Mouse (Mus musculus): ENCODE results near the gene Inf2. TPM values are rescaled to one million over a fixed set of nuclear protein-coding genes. Genes with fewer than 3 reads are reported as not detected.
A peak's percentile ranks its signal among the peaks of the same experiment; 100 is the strongest.

The Inf2 gene
- polyA plus RNA-seq, 1 experiment from 2014 or later = 2.5 TPM

DNA sequence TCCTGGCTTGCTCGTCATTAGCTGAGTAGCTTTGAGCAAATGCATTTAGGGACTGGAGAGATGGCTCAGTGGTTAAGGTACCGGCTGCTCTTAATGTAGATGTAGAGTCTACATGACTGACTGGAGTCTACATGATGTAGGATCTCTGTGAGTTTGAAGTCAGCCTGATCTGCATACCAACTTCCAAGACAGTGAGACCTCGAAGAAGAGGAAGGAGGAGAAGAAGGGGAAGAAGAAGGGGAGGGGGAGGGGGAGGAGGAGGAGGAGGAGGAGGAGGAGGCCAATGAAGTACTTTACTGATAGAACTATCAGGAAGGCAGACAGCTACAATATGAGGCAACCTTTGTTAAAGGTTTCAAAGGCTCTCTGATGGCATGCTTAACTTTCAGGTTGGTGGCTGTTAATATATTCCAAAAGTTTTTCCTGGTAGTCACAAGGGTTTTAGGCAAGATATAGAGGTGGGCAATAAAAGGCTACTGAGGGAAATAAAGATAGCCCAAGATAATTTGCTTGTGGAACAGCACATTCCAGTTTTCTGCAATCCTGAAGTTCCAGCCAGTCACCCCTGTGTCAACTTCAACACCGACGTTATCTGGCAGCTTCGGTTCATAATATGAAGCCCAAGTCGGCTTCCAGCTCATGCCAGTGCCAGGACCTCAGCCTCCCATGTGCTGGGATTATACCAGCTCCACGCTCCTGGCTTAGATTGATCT lies 13.2 kb upstream of the Inf2 start:
- peak overlapping the region; percentile 55 for H3K4me2 ChIP-seq (replicated peaks)
- WGBS = 45% methylated on average over 8 of the region's 8 CpGs
- no peak overlapping the region for H3K9ac ChIP-seq
- peaks cover 37% of the 10 kb centered on the region for H3K4me1 ChIP-seq (replicated peaks)
- H3K27me3 ChIP-seq (replicated peaks) = no peaks in the 10 kb centered on the region
- H3K9me3 ChIP-seq = no peaks in the 10 kb centered on the region
- peak overlapping the region; percentile 99 for H3K27ac ChIP-seq
- no peak overlapping the region for H3K4me3 ChIP-seq (replicated peaks)
- peak; percentile 55 for ATAC-seq
- H3K36me3 ChIP-seq = no peaks in the 10 kb centered on the region

DNA sequence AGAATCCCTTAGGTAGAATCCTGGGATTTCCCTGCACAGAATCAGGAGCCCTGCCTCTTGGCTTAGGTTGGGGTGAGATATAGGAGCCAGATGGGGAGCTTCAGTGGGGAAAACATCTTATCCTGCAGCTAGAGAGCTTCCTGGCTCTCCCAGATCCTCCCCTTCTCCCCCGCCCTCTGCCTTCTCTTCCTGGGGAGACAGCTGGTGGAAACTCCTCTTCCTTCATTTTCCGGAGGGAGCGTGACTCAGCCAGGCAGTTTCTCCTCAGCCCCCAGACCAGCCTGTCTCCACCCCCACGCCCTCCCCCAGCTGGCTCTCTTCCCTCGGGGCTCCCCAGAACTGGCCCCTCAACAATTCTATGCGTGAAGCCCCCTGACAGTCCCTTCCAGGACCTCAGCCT lies 12.2 kb upstream of the Inf2 start:
- H3K27me3 ChIP-seq (replicated peaks) = no peaks in the 10 kb centered on the region
- no peak overlapping the region; the same call in 1 of the 2 replicates for H3K4me3 ChIP-seq (replicated peaks)
- H3K4me1 ChIP-seq (replicated peaks) = peaks cover 37% of the 10 kb centered on the region
- H3K9me3 ChIP-seq = no peaks in the 10 kb centered on the region
- ATAC-seq = peak; percentile 71
- H3K9ac ChIP-seq = peak overlapping the region; percentile 51
- H3K36me3 ChIP-seq = no peaks in the 10 kb centered on the region
- 7% methylated on average over 6 of the region's 6 CpGs for WGBS
- peak overlapping the region; percentile 55 for H3K4me2 ChIP-seq (replicated peaks)
- peak overlapping the region; percentile 99 for H3K27ac ChIP-seq

- Histone ChIP-seq H3K9ac (peak overlapping the region; percentile 51), H3K4me1 (replicated peaks) (peaks cover 37% of the 10 kb centered on the region), H3K9me3 (no peaks in the 10 kb centered on the region), H3K27me3 (replicated peaks) (no peaks in the 10 kb centered on the region), H3K27ac (peak overlapping the region; percentile 99), H3K36me3 (no peaks in the 10 kb centered on the region), H3K4me3 (replicated peaks) (no peak overlapping the region; the same call in 1 of the 2 replicates), H3K4me2 (replicated peaks) (peak overlapping the region; percentile 55)
- 3% methylated on average over 3 of the region's 3 CpGs for WGBS
- peak; percentile 83 for ATAC-seq
These were observed 11.8 kb upstream of the Inf2 start for GRCm38 (mm10) chr12:112576749-112577148.

DNA sequence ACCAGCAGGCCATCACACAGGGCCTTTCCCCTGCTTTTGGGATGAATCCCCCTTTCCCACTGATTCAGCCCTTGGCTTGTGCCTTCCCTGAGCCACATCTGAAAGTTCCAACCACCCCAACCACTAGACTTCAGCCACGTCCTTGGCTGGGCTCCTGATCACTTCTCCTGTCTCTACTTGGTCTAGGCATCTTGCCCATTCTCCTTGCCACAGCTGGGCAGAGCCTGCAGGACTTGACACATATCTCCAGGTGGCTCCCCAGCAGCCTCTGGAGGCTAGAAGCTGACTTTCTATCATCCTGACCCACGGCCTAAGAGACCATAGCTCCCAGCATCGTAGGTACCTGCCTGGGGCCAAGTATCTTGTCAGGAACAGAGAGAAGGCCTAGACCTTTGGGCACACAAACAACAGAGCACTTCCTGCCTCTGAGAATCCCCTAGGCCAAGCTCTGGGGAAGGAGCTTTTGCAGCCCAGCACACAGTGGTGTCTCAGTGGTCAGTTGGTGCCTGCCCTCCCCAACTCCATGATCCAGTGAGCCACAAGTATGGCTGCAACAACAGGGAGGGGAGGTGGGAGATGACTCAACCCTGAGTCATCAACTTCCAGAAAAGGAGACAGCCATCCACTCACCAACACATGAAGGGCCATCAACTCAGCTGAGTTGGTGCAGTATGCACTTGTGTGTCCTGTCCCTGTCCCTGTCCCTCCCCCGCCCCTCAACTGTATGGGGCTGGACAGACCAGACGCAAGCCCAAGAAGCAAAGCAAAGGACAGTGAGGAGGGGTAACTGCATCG lies 10.1 kb upstream of the Inf2 start:
- ATAC-seq = no peak
- Histone ChIP-seq H3K4me2 (replicated peaks) (no peak overlapping the region), H3K9ac (no peak overlapping the region), H3K36me3 (no peaks in the 10 kb centered on the region), H3K27me3 (replicated peaks) (no peaks in the 10 kb centered on the region), H3K4me1 (replicated peaks) (peaks cover 37% of the 10 kb centered on the region), H3K4me3 (replicated peaks) (no peak overlapping the region), H3K27ac (no peak overlapping the region), H3K9me3 (no peaks in the 10 kb centered on the region)
- WGBS = 61% methylated on average over 6 of the region's 6 CpGs

DNA sequence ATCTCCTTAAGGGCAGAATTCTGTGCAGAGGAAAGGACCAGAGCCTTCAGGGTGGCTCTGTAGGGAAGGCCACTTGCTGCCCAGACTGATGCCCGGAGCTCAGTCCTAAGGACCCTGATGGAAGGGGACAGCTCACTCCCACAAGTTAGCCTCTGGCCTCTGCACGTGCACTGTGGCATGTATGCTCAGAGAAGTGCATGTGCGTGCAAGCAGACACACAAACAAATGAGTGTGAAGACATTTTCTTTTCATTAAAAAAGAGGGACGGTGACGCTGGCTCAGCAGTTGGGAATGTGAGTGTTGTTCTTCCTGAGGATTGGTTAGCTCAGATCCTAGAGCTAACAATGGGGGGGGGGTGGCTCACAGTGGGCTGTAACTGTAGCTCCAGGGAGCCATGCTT lies 9.2 kb upstream of the Inf2 start:
- no peaks in the 10 kb centered on the region for H3K27me3 ChIP-seq (replicated peaks)
- H3K4me2 ChIP-seq (replicated peaks) = no peak overlapping the region
- no peaks in the 10 kb centered on the region for H3K36me3 ChIP-seq
- H3K9me3 ChIP-seq = no peaks in the 10 kb centered on the region
- ATAC-seq = no peak
- H3K4me3 ChIP-seq (replicated peaks) = no peak overlapping the region
- no peak overlapping the region for H3K27ac ChIP-seq
- H3K4me1 ChIP-seq (replicated peaks) = peaks cover 37% of the 10 kb centered on the region
- WGBS = 53% methylated on average over 5 of the region's 5 CpGs
- H3K9ac ChIP-seq = no peak overlapping the region

GRCm38 (mm10) chr12:112579926-112580325 lies 8.7 kb upstream of the Inf2 start:
- H3K36me3 ChIP-seq = no peaks in the 10 kb centered on the region
- H3K9ac ChIP-seq = no peak overlapping the region
- peaks cover 37% of the 10 kb centered on the region for H3K4me1 ChIP-seq (replicated peaks)
- no peaks in the 10 kb centered on the region for H3K27me3 ChIP-seq (replicated peaks)
- WGBS = 71% methylated on average over 8 of the region's 8 CpGs
- no peak overlapping the region for H3K4me2 ChIP-seq (replicated peaks)
- no peak overlapping the region for H3K4me3 ChIP-seq (replicated peaks)
- no peak overlapping the region for H3K27ac ChIP-seq
- no peaks in the 10 kb centered on the region for H3K9me3 ChIP-seq
- no peak for ATAC-seq

DNA sequence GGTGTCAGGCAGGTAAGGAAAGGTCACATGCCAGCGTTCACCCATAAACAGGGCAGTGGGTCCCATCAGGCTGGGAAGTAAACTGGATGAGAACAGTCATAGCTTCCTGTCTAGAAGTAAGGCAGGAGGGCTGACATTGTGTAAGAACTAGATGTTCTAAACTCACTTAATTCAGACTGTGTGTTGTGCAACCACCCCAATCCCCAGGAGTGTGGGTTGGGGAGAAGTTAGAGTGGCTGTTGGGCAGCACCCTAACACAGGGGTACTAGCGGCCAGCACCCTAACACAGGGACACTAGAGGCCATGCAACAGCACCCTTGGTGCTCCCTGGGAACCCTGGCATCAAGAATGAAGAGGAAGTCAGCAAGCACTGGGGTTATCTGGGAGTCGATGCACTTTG lies 7.5 kb upstream of the Inf2 start:
- Histone ChIP-seq H3K27me3 (replicated peaks) (peaks cover under 1% of the 10 kb centered on the region; the same call in 1 of the 2 replicates), H3K9ac (no peak overlapping the region), H3K4me3 (replicated peaks) (no peak overlapping the region), H3K4me2 (replicated peaks) (no peak overlapping the region), H3K9me3 (no peaks in the 10 kb centered on the region), H3K36me3 (no peaks in the 10 kb centered on the region), H3K4me1 (replicated peaks) (peaks cover 39% of the 10 kb centered on the region), H3K27ac (no peak overlapping the region)
- ATAC-seq = no peak
- 75% methylated on average over 3 of the region's 3 CpGs for WGBS

GRCm38 (mm10) chr12:112584954-112585353 lies 3.6 kb upstream of the Inf2 start:
- Histone ChIP-seq H3K27me3 (replicated peaks) (peaks cover 3% of the 10 kb centered on the region; the same call in 1 of the 2 replicates), H3K4me3 (replicated peaks) (no peak overlapping the region), H3K4me1 (replicated peaks) (peaks cover 42% of the 10 kb centered on the region), H3K9ac (no peak overlapping the region), H3K4me2 (replicated peaks) (no peak overlapping the region), H3K36me3 (no peaks in the 10 kb centered on the region), H3K9me3 (no peaks in the 10 kb centered on the region), H3K27ac (0 out of 2 replicates have a peak overlapping the region, but pooled peaks have one; percentile 24)
- WGBS = 56% methylated on average over 7 of the region's 7 CpGs
- ATAC-seq = peak; percentile 42; the same call in 1 of the 2 replicates

DNA sequence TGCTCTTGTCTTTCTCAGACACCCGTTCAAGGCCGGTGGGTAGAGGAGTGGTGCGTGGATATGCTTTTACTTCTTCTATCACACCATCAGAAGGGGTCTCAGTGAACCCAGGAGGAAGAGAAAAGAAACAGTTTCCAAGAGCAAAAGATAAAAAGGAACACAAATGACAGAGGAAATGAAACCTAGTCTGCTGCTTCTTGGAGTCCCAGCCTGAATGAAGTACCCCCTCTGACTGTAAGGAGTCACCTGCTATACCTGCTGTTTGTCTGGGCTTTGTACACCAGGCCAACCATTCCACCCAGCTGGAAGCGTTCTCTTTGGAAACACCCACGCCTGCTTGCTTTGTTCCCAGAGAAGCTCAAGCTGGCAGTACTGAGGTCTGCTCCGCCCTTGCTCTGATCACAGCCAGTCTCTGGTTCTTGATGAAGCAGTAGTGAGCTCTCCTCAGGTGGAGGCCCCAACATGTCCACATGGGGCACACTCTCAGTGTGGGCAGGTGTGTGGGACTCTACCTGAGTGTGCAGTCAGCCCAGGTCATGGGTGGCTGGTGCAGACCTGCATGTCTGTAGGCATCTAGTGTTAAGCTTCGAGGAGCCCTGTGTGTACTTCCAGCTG lies 2.6 kb upstream of the Inf2 start:
- WGBS = 78% methylated on average over 7 of the region's 7 CpGs
- no peak overlapping the region for H3K4me3 ChIP-seq (replicated peaks)
- H3K36me3 ChIP-seq = no peaks in the 10 kb centered on the region
- no peaks in the 10 kb centered on the region for H3K9me3 ChIP-seq
- no peak overlapping the region for H3K9ac ChIP-seq
- H3K4me2 ChIP-seq (replicated peaks) = no peak overlapping the region
- H3K27ac ChIP-seq = no peak overlapping the region
- ATAC-seq = peak; percentile 18; the same call in 1 of the 2 replicates
- H3K27me3 ChIP-seq (replicated peaks) = peaks cover 3% of the 10 kb centered on the region; the same call in 1 of the 2 replicates
- peaks cover 43% of the 10 kb centered on the region for H3K4me1 ChIP-seq (replicated peaks)

DNA sequence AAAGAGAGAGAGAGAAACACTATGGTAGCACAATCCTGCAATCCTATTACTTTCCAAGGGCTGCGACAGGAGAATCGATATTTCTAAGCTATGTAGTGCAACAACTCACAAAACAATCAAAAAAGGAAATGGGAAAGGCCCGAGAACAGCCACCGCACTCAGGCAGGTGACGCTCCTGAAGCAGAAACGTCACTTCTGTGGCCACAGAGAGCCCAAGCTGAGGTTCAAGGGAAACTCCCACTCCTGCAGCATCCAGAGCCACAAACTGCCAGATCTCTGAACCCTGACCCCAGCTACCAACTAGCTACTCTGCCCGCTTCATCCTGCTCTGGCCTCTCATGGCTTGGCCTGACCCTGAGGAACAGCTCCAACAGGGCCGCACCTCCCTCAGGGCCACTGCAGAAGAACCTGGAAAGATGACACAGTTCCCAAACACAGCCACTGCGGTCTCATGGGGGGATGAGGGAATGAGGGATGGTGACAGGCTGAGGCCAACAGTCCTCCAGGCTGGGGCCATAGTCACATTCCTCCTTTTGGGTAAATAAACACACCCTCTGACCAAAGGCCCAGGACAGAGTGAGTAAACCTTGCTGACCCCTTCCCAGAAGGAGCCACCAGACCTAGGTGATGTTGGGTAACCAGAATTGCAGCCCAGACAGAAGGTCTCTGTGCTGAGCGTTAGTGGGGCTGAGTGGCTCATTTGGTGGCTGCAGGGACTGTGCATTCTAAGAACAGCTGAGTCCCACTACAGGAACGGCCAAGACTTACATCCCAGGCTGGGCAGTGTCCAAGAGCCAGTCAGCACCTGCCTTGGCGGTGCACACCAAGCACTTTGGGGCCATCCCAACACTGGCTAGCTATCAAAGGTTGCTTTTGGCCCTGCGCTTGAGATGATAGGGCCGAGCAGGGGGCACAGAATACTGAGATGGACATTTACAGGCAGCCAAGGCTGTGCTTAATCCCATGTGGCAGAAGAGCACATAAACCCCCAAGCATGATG lies 1.2 kb upstream of the Inf2 start:
- peak overlapping the region; percentile 97 for H3K4me2 ChIP-seq (replicated peaks)
- no peak for ATAC-seq
- H3K9ac ChIP-seq = no peak overlapping the region
- peaks cover 43% of the 10 kb centered on the region for H3K4me1 ChIP-seq (replicated peaks)
- H3K36me3 ChIP-seq = no peaks in the 10 kb centered on the region
- no peak overlapping the region for H3K4me3 ChIP-seq (replicated peaks)
- H3K27me3 ChIP-seq (replicated peaks) = peaks cover 3% of the 10 kb centered on the region; the same call in 1 of the 2 replicates
- H3K27ac ChIP-seq = no peak overlapping the region
- H3K9me3 ChIP-seq = no peaks in the 10 kb centered on the region
- 63% methylated on average over 14 of the region's 14 CpGs for WGBS

GRCm38 (mm10) chr12:112589491-112590191 lies 1.1 kb downstream of the Inf2 start:
- H3K9ac ChIP-seq = peak overlapping the region; percentile 69
- H3K27ac ChIP-seq = no peak overlapping the region
- 62% methylated on average over 8 of the region's 8 CpGs for WGBS
- H3K4me3 ChIP-seq (replicated peaks) = peak overlapping the region; percentile 61
- no peaks in the 10 kb centered on the region for H3K36me3 ChIP-seq
- H3K9me3 ChIP-seq = no peaks in the 10 kb centered on the region
- ATAC-seq = no peak
- H3K27me3 ChIP-seq (replicated peaks) = peaks cover 3% of the 10 kb centered on the region; the same call in 1 of the 2 replicates
- peaks cover 54% of the 10 kb centered on the region for H3K4me1 ChIP-seq (replicated peaks)
- peak overlapping the region; percentile 97 for H3K4me2 ChIP-seq (replicated peaks)

Measured in intestine, embryonic 15.5 days (tissue).